Mouse (Mus musculus): ENCODE results near the gene A830018L16Rik.

DNA sequence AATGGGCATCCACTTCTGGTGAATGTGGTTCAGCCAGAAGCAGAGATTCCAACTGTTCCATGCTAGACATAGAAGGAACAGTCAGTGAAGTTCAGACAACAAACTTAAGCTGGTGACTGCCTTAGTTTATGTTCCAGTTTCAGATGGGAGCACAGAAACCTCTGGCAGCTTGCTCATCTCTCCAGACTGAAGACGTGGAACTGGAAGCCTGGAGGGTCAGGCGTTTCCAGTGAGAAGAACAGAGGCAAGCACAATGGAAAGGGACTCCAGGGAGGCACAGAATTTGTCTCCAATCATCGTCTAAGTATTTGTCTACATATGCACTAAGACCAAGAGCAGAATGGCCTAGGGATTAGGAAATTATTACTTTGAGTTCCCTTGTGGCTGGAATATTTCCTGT, 576.1 kb downstream of the A830018L16Rik start:
- no peak for TF ChIP-seq CTCF (IDR thresholded peaks at IDR 0.05; ENCODE audit: low read depth, low read length)
- no peak for TF ChIP-seq EP300 (IDR thresholded peaks at IDR 0.05; ENCODE audit: insufficient read depth, low read depth, low read length)

Data from ES-Bruce4 (cell line).